Mouse (Mus musculus): Measurements from ENCODE around the gene Fam20b. TPM values are rescaled to one million over a fixed set of nuclear protein-coding genes. Genes with fewer than 3 reads are reported as not detected.

Gene Fam20b
- total RNA-seq, 2 experiments from 2014 or later = 66.8 to 77.1 TPM

DNA sequence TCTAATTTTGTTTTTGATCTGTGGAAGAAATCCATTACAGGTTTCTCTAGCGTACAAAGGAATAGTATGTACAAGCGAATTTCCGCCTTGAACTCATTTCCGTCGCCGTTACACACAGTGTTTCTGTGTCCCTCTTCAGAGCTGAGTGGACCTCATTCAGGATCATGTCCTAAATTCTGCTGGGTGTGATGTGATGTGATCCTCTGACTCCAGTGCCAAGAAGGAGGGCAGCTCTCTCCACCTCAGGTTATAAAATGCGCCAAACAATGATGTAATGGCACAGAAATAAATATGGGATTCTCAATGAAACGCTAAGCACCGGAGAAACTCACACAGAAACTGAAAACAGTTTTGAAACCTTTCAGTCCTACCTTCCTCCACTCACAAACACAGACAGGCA is 14.7 kb upstream of the Fam20b start:
- intact Hi-C loops (cut with DNase I) = no loop called here

DNA sequence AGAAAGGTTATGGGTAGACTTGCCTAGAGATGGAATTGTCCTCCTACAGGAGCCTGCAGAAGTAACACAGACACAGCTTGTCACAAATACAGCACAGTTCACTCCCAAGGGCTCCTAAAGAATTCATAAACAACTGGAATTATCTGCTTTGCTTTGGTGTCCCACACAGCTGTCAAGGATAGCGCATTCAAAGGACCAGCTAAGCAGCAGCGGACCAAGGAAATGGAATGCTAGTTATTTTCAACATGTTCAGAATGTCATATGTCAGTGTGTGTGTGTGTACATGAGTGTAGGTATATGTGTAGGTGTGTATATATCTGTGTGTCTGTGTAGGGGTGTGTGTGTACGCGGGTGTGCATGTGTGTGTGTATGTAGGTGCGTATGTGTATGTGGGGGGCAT is 14.1 kb upstream of the Fam20b start:
- DNase-seq (ENCODE audit: low spot score in 2 of 2) = no peak
- intact Hi-C loops (cut with DNase I) = no loop called here

More for the DNA sequence above, 14.7 kb upstream of the Fam20b start:
- no peak for DNase-seq (ENCODE audit: low spot score in 2 of 2)

DNA sequence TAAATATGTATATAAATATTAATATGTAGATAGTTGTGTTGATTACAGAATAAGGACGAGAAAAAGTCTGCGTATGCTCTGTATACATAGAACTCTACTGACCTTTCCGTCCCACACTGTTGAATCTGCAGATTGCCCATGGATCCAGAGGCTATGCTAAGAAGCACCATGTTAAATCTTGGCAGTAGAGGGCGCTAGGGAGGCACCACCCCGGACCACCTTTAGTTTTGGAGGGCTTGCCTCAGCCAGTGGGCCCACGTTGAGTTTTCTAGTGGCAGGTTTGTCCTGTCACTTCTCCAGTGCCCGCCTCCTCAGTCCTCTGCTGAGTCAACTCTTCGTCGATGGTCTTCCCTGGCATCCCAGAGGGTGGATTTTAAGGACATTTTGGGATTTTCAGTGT is 11.9 kb upstream of the Fam20b start:
- intact Hi-C loops (cut with DNase I) = no loop called here
- DNase-seq (ENCODE audit: low spot score in 2 of 2) = no peak

DNA sequence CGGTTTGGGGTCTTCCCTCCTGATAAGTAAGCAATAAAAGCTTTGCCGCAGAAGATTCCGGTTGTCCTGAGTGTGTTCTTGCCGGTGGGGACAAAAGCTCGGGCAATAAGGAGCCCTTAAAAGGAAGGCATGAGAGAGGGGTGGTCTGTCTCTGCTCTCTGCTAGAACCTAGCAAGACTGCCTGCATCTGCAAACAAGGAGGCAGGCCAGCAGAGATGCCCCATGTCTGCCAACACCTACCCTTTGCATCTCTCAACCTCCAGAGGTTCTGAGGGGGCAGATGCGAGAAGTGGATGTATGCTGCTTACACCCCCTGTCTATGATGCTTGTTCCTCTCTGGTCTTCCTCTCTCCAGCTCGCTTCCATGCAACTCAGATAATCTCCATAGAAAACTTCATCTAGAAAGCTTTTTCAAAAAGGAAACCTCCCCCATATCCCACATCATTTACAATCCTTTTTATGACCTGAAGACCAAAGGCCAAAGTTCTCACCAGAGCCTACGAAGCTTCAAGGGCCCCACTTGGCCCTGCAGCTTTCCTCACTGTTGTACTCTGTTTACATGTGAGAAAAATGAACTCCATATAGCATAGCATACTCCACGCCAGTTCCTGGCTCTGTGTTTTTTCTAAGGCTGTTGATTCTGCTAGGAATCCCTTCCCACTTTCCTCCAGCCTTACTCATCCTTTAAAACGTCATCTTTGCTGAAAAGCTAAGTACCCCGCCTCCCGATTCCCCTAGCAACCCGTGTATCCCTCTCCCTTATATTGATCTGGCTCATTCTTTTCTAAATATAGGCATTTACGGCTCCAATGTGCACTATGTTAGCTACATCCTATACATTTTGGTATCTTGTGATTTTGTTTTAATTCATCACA is 8.6 kb upstream of the Fam20b start:
- DNase-seq (ENCODE audit: low spot score in 2 of 2) = no peak
- intact Hi-C loops (cut with DNase I) = no loop called here

DNA sequence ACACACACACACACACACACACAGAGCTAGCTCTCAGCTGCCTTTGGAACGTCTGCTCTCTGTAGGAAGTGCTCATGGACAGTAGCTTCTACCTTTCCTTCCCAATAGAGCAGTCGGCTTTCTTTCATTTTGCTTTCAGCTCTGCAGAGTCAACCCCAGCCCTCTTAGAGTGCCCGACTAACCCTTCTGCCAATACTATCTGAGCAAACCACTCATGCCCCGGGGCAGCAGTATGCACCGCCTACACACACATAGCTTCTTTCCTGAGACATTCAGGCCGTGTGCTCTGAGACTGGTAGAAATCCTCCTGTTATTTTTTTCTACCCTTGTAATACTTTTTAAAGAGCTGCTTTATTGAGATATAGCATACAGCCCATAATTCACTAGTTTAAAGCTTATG is 3.2 kb upstream of the Fam20b start:
- intact Hi-C loops (cut with DNase I) = no loop called here

DNA sequence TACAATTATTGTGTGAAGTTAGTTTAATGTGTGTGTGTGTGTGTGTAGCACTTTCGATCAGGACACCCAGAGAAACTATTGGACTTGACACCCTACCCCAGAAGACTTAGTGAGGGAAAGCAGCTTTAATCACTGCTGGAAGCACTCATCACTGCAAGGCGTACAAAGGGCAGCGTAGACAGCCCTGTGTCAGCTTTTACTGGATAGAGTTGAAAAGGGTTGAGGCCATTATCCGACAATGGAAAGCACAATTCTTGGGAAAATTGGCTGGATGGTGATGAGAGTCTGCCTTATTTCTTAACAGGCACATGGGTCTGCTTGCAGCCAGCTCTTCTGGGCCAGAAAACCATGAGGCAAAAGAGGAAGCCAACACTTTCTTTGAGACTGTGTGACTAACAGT is 1.2 kb upstream of the Fam20b start:
- no peak for DNase-seq (ENCODE audit: low spot score in 2 of 2)
- intact Hi-C loops (cut with DNase I) = no loop called here

More for the DNA sequence above, 3.2 kb upstream of the Fam20b start:
- no peak for DNase-seq (ENCODE audit: low spot score in 2 of 2)

DNA sequence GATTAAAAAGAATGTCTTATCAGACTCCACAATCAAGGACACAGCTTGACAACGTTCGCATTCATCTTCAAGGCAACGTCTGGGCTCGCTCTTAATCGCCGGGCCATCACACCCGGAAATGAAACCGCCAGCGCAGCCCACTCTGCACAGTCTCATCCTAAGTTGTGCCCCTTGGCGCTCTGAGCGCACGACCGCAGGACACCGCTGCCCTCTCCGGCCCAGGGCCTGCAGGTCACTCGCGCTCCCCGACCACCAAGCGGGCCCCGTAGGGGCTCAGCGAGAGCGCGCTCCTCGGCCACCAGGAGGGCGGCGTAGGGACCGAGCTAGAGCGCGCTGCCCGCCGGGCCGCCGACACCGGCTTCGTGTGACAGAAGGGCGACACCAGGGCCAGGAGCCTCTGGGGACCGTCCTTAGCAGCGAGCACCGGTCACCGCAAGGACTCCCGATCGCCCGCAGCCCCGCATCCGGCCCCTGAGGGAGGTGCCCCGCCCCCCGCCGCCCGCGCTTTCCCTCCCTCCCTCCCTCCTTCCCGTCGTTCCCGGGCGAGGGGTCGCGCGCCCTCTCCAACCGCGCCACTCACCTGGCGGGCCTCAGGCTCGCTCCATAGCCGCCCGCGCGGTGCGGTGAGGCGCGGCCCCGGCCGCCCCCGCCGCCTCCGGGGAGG is 468 bp downstream of the Fam20b start:
- peak; percentile 50 to 66 for DNase-seq (ENCODE audit: low spot score in 2 of 2)
- intact Hi-C loops (cut with DNase I) = no loop called here

DNA sequence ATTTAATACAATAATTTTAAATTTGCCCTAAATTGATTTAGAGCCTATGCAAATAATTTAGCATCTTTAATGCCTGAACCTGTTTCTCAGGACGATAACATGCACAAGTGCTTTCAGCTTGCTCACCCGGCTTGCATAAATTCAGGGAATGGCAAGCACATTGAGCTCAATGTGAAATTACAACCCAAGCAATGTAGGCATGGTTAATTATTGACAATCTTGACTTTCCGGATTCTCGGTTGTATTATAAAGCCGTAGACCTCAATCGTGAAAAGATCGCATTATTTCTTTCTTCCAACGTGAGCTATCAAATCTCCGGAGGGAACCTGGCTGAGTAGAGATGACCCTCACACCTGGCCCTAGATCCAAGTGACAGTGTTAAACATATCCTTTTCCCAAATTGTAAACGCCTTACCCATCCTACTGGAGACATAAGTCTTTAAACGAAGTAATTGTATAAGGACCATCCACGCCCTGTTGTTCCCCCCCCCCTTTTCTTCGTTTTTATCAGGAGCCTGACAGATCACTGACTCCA is 1.1 kb downstream of the Fam20b start:
- DNase-seq (ENCODE audit: low spot score in 2 of 2) = no peak
- intact Hi-C loops (cut with DNase I) = no loop called here

DNA sequence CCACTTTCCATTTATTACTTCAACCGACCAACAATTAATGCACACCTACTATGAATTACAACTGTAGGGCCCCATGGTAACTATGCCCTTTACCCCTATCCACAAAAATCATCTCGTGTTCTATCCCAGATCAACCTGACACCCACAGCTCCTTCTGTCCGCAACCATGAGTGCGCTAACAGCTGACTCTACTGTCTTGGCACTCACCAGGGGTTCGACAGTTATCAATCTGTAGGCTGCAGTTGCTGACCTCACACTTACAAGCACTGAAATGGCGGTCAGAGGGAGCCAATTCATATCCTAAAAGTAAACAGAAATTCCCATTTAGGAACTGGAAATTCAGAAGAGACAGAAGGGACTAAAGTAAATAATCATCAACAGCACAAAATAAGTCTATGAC is 2.2 kb downstream of the Fam20b start:
- DNase-seq (ENCODE audit: low spot score in 2 of 2) = no peak
- intact Hi-C loops (cut with DNase I) = no loop called here

DNA sequence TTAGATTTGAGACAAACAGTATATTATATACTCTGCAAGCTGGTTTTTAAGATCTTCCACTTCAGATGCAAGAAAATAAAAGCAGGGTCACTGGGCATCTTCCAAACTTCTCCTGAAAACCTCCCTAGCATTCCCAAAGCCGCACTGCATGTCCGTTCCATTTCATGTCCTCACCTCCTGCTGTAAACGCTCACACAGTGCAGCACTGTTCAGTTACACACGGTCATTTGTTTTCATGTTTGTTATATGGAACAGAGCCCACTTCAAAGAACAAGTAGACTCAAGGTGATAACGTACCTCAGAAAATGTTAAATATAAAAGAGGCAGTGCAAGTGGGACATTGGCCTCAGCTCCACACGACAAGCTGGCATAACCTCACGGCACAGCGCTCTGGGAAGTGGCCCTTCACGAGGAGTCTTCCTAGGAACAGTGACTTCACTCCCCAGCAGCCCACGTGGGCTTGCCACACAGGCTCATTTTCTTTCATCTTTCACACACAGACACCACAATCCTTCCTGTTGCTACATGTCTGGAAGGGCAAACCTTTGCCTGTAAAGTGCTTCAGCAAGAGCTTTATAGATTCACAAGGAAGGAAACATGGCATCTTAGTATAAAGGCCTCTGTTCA is 8.3 kb downstream of the Fam20b start:
- intact Hi-C loops (cut with DNase I) = no loop called here
- DNase-seq (ENCODE audit: low spot score in 2 of 2) = no peak

DNA sequence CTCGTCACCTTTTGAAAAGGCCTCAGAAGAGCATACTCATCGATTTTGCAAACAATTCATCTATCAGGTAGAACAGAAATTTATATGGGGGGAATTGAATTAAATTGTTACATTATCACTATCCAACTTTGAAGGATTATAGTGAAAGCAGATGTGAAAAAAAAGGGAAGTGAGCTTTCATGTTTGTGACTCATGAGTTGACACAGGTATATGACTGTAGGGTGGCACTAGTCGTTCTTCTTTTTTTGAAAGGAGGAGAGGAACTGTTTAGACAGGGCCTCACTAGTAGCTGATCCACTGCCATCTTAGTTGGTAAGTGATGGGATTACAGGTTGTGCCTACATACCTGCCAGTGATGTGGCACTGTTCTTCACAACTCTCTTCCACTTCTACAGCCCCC is 10.2 kb downstream of the Fam20b start:
- no peak for DNase-seq (ENCODE audit: low spot score in 2 of 2)
- intact Hi-C loops (cut with DNase I) = no loop called here

DNA sequence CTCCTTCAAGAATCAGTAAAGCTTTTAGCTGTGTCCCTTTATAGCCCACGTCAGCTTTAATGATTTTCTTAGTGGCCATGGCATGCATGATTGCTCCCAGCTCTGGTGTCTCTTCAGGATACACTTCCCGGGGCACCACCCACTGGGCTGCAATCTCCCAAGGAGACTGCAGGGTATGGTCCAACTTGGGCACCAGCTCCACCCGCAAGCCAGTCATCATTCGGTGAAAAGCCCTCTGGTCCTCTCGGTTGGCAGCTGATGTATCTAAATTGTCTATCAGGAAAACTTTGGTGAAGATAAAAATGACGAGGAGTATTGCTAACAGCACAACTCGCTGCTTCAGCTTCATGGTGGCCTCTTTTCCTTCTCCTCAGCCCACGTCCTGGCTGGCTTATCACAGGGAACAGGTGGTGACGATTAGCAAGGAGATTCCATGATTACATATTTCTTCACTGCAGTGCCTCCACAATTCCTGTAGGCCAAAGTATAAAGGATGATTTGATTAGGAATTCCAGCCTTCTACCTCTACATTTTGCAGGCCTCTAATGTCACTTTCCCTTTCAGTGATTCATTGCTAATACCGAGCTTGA is 13.1 kb downstream of the Fam20b start:
- no peak for DNase-seq (ENCODE audit: low spot score in 2 of 2)

DNA sequence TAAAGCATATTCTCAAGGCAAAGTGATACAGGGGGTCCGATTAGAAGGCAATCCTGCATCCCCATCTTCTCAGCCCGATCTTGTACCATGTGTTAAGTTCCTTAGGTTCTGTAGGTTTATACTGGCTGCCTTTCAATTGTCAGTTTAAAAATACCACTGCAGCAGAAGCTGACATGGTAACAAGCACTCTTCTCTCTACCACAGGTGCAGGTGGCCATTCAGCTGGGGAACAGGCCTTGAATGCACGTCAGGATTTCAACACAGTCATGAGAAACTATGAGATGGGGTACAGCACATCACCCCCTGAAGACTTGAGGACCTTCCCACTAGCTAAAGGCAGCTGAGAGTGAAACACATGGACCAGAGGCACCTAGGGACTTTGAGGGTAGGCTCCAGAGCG is 15.4 kb downstream of the Fam20b start:
- intact Hi-C loops (cut with DNase I) = no loop called here
- DNase-seq (ENCODE audit: low spot score in 2 of 2) = no peak

More for the DNA sequence above, 13.1 kb downstream of the Fam20b start:
- intact Hi-C loops (cut with DNase I) = no loop called here

DNA sequence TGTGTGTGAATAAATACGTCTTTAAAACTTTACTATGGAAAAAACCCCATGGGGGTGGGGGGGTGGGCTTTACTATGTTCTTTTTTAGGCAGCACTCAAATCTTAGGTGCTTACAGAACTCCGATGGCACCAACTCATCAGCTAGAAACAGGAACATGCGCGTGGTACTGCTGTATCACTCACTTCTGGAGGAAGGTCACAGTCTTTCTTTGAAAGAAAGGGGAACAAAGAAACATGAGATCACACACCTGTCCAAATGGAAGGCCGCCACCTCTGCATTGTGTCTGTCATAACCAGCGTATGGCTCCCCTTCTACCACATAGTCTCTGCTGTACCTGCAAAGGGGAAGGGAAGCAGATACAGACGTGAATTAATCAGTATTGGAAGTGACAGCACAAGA is 16.7 kb downstream of the Fam20b start:
- no peak for DNase-seq (ENCODE audit: low spot score in 2 of 2)
- intact Hi-C loops (cut with DNase I) = no loop called here

DNA sequence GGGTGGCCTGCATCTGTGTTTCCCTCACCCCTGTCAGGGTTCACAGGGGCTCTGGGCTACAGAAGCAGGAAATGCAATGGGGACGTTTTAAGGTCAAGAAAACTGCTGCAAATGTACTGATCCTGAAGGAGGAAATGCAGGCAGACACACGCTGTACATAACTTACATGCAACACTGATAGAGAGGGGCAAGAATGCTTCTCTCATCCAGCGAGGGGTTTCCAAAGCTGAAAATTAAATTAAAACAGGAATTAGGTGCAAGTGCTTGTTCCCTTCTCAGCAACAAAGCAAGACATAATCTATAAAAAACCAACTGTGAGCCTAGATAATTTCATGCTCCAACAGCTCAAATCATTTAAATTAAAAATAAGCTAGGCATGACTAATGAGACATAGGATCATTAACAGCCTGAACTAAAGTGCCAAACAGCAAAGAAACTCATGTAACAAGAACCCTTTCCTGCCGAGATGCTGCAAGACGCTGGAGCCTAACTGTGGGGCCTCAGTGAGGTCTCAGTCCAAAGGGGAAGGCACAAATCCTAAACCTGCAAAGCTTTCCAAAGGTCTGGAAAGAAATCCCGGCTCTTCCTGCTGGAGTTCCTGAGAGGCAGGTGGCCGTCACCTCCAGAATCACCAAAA is 32.7 kb downstream of the Fam20b start:
- intact Hi-C loops (cut with DNase I) = no loop called here
- no peak for DNase-seq (ENCODE audit: low spot score in 2 of 2)

DNA sequence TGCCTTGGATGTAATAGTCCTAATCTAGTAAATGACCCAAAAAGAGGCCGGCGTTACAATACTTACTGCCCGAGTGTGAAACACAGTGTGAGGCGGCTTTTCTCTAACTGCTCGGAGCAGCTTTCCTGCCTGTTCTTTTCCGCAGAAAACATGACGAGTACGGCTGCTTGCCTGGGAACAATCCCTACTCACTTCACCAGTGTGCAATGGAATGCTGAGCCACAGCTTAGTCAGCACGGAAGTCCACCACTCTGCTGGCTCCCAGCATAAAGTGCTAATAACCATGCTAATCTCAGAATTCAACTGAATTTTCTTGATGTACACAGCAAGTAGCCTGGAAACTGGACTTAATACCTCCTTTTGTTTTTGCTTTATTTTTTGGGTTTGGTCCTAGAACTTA is 39.3 kb downstream of the Fam20b start:
- intact Hi-C loops (cut with DNase I) = loop anchor here (5.0 kb wide), 1 partner anchor 707 kb away; the partner anchor contains the start of gene Cep350
- no peak for DNase-seq (ENCODE audit: low spot score in 2 of 2)

DNA sequence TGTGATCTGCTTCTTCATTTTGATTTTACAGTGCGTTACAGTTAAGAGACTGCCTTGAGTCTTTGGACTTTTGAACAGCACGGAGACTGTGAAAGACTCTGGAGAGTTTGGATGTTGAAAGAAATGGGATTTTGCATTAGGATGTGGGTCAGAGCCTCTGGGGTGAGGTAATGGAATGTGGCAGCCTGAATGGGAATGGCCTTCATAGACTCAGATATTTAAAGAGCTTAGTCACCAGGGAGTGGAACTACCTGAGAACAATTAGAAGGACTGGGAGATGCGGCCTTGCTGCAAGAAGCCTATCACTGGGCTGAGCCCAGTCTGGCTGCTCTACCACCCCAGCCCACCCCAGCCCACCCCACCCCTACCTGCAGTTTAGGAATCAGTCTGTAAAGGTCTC is 41.7 kb downstream of the Fam20b start:
- no peak for DNase-seq (ENCODE audit: low spot score in 2 of 2)
- intact Hi-C loops (cut with DNase I) = loop anchor here (5.0 kb wide), 1 partner anchor 705 kb away; the partner anchor contains the start of gene Cep350

DNA sequence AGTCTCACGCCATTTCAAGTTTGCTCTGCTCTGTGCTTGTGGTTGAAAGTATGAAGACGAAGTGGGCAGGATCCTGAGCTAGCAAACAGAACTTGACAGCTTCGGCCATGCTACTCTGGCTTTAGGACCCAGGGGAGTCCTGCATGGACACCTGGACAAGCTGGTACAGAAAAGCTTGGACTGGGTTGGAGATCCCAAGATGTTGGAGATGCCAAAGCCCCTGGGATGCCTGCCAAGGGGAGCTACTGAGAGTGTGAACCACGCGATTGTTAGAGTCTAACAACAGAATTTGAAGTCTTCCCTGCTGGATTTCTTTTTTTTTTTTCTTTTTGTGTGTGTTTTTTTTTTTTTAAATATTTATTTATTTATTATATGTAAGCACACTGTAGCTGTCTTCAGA is 42.3 kb downstream of the Fam20b start:
- no peak for DNase-seq (ENCODE audit: low spot score in 2 of 2)
- intact Hi-C loops (cut with DNase I) = loop anchor here (5.0 kb wide), 1 partner anchor 704 kb away; the partner anchor contains the start of gene Cep350

DNA sequence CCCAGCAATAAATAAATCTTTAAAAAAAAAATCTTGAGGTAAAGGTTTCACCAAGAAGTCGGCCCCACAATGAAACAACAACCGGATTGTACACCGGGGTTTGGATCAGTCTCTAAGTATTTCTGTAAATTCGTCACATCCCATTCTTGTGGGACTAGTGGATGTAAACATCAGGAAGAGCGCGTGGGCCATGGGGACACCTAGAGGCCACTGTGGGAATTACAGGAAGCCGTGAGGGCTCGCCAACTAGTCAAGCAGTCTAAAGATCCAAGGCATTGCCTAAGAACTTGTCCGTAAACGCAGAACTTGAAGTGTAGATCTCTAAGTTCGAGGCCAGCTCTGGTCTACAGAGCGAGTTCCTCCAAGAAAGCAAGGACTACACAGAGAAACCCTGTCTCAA is 42.7 kb downstream of the Fam20b start:
- intact Hi-C loops (cut with DNase I) = loop anchor here (5.0 kb wide), 1 partner anchor 704 kb away; the partner anchor contains the start of gene Cep350

More for the DNA sequence above, 42.7 kb downstream of the Fam20b start:
- peak in 1 of 2 experiments; percentile 45 for DNase-seq (ENCODE audit: low spot score in 2 of 2)

Measured in left cerebral cortex, postnatal 36 days (tissue).